Mouse (Mus musculus): Measurements from ENCODE around the gene Cyp2b10.
A peak's percentile ranks its signal among the peaks of the same experiment; 100 is the strongest.
"Not testable (repeated sequence)": the region's sequence is repeated elsewhere in the genome, so short reads cannot be mapped to it uniquely, and the experiment has no call there.

Gene Cyp2b10

DNA sequence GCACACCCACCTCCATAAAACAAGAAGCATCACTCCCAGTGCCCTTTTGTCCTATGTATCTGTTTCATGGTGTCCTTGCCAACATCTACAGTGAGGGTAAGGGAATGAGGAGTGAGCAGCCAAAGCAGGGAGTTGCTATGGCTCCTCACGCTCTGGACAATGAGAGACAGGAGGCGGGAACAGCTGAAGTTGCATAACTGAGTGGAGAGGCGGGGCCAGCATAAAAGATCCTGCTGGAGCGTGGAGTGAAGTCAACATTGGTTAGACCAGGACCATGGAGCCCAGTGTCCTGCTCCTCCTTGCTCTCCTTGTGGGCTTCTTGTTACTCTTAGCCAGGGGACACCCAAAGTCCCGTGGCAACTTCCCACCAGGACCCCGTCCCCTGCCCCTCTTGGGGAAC, at the start of gene Cyp2b10:
Cyp2b10 (plus strand) TSS at position 210 of the 400 bp plus-strand sequence.
- DNase-seq (ENCODE audit: low read depth, low spot score): no peak

DNA sequence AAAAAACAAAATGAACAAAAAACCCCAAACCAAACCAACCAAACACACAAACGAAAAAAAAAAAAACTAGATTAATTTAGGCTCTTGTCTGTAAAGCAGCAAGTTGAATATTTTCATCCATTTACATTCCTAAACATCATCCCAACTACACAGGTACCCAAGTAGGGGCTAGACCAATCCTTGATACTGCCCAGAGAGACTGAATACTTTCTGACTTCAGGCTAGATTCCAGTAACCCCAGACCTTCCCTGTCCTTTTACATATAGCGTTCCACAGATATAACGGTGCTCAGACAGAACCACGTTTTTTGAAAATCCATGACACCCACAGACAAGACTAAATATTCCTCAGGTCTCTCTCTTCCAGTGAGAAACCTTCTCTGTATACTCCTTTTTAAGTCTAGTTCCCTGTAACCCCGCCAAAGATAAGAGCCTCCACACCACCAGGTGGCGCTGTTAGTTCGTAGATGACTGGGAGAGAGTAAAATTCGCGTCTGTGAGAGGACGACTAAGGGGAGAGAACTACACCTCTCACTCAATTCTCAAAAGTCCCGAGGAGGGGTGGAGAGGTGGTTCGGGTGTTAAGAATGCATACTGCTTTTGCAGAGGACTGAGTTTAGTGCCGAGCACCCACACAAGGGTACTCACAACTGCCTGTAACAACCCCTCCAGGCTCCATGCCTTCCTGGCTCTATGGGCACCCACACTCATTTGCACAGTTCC, 49.5 kb upstream of the Cyp2b10 start:
- peak; percentile 67 for DNase-seq (ENCODE audit: low read depth, low spot score)

DNA sequence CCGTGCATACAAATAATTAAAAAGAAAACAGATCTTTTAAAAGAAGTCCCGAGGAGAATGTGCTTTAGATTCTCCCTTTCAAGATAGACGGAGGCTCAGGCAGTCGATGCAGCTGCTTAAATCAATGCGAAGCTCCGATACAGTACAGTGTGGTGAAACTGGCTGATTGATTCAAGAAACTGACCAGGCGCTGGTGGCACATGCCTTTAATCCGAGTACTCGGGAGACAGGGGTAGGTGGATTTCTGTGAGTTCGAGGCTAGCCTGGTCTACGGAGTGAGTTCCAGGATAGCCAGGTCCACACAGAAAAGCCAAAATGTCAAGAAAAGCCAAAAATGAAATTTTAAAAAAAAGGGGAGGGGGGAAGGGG, 49.0 kb upstream of the Cyp2b10 start:
- DNase-seq (ENCODE audit: low read depth, low spot score): no peak

DNA sequence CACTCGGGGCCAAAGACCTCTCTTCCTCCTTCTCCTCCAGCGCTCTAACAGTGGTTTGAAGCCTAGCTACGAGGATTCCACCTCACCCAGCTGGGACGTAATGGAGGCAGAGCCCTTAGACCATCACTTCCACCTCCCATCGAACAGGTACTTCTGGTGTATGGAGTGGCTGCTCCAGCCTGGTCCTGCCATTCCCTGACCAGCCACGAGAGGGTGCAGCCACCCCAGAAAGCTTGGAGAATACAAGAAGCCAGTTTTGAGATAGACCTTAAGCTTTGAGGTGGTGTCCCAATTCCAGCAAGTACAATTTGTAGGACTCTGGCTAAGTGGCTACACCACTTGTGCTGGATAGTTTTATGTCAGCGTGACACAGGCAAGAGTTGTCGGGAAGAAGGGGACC, 42.3 kb upstream of the Cyp2b10 start:
- no peak for DNase-seq (ENCODE audit: low read depth, low spot score)

DNA sequence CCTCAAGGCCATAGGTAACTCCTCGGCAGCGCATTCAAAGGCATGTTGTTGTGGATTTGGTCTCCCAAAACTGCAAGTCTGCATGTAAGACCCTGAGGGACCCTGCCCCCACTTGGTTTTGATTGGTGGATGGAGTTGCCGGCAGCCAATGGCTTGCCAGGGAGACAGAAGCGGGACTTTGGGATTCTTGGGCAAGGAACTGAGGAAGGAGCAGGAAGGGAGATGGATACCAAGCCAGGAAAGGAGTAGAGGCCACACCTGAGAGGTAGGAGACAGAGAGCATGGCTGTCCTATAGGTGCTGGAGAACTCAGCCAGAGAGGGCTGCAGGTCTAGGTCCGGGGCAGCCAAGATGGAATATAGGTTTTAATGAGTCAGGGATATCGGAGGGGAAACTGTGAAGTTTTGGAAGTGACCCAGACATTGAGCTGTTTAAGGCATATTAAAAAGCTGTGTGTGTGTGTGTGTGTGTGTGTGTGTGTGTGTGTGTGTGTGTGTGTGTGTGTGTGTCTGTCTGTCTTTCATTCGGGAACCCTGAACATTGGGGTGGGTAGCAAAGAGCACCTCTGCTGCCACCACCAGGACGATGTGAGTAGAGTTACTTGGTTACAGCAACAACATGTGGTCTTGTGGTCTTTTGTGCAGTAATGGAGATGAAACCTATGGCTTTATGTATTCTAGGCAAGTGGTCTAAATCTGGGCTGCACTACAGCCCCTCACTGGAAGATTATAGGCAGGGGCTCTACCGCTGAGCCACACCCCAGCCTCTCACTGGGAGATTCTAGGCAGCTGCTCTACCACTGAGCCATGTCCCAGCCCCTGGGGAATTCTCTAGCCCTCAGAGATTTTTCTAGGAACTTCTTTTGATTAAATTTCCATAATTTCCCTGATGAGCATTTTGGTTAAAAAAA, 37.2 kb upstream of the Cyp2b10 start:
- no peak for DNase-seq (ENCODE audit: low read depth, low spot score)

DNA sequence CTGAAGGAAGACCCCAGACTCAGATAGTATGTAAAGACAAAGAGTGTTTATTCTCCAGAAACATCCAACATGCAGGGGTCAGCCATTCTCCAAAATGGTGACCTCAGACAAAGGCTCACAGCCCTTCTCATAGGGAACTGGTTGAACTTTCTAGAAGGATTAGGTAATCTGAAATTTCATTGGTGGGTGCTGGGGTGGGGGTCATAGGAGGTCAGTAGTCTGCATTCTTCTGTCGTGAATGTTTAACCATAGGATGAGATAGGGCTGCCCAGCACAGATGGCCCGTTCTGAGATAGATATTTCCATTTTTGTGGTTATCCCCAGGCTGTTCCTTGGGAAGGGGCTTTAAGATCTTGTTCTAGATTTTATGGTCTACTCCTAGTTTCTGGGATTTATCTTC, 35.1 kb upstream of the Cyp2b10 start:
- no peak for DNase-seq (ENCODE audit: low read depth, low spot score)

DNA sequence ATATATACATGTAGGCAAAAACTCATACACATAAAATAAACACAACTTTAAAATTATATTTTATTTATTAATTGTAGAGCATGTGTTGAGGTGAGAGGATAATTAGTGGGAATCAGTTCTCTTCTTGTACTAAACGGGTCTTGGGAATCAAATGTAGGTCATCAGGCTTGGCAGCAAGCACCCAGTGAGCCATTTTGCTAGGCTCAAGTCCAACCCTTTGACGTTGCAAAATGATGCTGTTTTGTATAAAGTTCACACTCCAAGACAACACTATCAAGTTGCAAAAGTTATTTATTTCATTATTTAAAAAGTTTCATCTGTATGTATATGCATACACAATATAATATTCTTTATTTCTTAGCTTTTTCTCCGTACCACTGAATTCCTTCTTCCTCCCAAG, 33.7 kb upstream of the Cyp2b10 start:
- no peak for DNase-seq (ENCODE audit: low read depth, low spot score)

DNA sequence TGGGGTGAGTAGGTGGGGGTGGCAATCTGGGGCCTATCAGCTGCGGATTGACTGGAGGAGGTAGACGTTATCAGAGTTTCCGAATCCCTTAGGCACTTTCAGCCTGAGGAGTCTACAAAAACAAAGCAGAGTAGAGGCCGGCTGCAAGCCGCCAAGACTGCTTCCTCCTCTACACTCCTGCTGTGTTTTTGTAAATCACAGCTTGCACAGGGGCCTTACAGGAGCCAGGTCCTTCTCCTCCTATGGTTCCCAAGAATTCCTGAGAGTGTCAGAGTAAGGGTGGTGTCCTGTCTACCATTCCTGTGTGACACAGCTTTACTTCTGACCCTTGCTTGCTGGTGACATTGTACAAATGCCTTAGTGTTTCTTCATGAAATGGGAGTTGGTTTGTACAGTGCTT, 32.6 kb upstream of the Cyp2b10 start:
- no peak for DNase-seq (ENCODE audit: low read depth, low spot score)

DNA sequence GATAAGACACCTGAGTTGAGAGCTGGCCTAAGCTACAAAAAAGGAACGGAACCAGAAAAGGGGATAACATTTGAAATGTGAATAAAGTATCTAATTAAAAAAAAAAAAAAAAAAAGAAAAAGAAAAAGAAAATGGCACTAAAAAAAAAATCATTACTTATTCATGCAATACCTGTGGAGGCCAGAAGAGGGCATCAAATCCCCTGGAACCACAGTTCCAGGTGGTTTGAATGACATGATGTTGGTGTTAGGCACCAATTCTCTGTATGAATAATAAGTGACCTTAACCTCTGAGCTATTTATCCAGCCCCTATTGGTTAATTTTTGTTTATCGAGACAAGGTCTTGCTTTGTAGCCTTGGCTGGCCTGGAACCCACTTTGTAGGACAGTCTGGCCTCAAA, 27.6 kb upstream of the Cyp2b10 start:
- no peak for DNase-seq (ENCODE audit: low read depth, low spot score)

DNA sequence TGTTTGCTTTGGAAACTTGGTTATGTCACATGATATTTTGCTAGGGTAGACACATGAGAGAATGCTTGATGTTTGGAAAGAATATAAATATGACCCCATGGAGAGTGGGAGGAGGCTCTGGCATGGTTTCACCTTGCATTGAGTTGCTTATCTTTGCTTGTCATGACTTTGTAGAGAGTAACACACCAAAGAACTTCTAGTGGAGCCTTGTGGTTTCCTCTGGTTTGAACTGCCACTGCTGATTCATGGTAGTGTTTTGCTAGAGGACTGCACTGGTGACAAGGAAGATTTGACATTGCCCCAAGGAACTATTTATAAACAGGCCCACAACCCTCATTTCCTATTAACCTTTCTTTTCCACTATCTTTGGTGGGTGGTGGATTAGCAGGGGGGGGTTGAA, 24.8 kb upstream of the Cyp2b10 start:
- DNase-seq (ENCODE audit: low read depth, low spot score): no peak

DNA sequence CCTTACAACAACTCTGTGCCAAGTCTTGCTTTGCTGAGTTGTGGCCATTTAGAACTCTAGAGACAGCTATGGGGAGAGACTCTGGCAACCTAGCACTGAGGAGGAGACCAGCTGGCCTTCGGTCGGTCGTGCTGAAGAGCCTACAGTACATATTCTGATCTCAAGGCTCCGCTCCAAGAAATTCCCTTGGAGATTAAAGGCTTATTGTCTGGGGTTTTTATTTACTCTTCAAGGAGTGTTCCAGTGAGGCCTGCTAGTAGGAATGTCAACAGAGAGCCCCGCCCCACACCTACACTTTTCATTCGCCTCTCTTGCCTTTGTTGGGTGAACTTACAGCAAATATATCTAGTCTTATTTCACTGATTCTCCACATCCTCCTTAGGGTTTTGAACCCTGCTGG, 18.7 kb upstream of the Cyp2b10 start:
- no peak for DNase-seq (ENCODE audit: low read depth, low spot score)

DNA sequence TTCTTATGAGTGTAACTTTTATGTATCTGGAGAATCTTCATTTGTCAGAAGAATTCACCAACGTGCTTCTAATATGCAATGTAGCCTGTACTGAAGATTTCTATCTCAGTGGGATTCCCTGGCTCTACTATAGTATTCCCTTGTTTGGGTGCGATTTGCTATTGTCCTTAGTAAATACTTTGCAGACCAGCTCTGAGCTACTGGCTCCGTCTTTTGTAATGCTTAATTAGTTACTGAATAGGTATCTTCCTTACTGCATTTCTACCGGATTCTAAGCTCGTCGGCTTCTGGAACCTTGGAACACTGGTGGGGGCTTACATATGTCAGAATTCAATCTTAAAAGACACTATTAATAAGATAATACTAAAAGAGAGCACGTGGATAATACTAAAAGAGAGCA, 16.7 kb upstream of the Cyp2b10 start:
- not testable (repeated sequence) for DNase-seq (ENCODE audit: low read depth, low spot score)

DNA sequence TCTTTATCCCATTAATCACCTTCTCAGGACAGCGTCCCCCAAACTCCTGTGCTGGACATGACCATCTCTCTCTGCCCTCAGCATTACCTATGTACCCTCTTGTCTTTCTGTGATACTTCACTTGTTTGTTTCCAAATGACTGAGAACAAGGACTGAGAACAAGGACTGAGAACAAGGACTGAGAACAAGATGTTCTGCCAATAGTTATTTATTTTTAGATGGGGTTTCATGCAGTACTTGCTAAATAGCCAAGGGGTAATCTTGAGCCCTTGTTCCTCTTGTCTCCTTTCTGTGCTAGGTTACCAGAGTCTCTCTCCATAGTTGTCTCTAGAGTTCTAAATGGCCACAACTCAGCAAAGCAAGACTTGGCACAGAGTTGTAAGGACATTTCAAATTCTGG, 13.1 kb upstream of the Cyp2b10 start:
- no peak for DNase-seq (ENCODE audit: low read depth, low spot score)

DNA sequence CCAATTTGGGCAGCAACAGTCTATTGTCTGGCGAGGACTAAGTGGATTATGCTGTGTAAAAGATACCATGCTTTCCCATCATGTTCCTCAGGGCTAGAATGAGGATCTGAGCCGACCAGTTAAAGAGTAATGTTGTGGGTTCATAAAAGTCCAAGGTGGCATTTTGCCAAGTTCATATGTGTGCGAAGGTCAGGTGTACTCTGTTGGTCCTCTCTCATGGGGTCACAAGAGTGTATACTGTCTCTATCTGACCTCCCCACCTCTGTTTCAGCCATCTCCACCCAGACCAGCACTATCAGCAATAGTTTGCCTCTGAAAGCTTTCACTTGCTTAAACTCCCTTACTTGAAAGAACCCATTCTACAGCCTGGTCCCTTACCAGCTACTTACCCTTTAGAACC, 9.7 kb upstream of the Cyp2b10 start:
- no peak for DNase-seq (ENCODE audit: low read depth, low spot score)

DNA sequence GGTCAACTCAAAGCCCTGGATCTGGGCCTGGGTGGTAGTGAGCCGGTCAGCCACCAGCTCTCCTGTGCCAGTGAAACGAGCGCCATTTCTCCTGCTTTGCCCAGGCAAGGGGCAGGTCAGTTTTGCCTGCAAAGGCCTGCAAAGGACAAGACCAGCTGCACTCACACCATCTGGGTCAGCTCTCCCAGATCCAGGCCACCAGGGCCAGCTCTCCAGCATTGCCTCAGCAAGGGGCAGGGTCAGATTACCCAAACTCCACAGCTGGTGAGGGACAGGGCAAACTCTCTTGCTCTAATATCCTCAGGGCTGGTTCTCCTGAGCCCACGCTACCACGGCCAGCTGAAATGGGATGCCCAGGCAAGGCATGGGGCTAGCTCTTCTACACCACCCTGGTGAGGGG, 4.3 kb upstream of the Cyp2b10 start:
- no peak for DNase-seq (ENCODE audit: low read depth, low spot score)

DNA sequence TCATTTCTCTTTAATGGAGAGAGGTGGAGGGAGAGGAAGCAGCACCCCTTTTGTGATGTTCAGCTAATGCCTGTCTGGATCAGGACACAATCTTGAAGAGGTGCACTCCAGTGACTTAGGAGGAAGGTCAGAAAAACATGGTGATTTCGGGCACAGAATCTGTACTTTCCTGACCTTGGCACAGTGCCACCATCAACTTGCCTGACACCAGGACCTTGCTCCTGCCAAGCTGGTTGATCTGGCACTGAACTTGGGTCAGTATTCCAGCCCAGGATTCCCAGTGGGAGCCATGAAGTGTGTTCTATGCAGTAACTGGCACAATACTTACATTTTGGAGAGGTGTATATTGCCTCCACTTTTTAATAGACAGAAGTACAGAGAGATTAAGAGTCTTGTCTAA, 2.3 kb upstream of the Cyp2b10 start:
- DNase-seq (ENCODE audit: low read depth, low spot score): no peak

DNA sequence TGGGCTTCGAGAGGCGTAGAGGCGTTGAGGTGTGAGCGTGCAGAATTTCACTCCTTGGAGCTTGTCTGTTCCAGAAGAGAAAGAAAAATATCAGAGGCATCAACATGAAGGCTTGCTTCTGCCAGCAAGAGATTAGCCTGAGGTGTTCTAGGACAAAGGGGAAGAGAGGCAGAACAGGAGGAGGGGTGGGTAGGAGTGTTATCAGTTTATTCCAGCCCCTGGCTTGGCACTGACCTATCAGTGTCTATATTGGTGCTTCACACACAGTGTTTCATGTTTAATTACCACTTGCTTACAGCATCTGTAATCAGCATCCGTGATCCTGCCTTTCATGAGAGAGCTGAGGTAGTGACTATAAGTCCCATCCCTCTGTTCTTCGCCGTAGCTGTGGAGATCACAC, 644 bp downstream of the Cyp2b10 start:
- DNase-seq (ENCODE audit: low read depth, low spot score): no peak

DNA sequence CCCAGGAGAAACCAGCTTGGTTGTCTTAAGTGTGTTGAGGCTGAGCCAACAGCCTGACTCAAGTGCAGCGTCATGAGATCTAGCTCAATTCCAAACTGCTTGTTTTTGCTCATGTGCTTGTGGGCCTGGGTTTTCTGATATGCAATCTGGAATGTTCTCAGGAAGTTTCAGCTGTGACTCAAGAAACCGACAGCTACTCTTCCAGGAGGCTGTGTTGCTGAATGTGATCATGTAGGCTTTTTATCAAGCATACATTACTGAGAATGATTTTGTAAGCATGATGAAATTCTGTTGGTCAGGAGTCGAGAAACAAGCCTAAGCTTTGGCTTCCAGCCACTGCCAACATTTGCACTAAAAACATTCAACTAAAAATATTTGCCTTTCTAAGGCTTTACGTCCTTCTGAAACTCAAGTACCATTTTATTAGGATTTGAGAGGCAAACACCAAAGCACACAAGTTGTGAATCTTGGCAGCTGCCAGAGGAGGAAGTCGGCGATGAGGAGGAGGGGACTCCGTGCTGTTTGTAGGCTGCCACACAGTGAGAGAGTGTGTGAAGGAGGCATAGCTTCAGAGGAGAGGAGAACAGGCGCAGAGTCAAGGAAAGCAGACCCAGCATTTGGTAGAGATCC, 4.8 kb downstream of the Cyp2b10 start:
- DNase-seq (ENCODE audit: low read depth, low spot score): no peak

DNA sequence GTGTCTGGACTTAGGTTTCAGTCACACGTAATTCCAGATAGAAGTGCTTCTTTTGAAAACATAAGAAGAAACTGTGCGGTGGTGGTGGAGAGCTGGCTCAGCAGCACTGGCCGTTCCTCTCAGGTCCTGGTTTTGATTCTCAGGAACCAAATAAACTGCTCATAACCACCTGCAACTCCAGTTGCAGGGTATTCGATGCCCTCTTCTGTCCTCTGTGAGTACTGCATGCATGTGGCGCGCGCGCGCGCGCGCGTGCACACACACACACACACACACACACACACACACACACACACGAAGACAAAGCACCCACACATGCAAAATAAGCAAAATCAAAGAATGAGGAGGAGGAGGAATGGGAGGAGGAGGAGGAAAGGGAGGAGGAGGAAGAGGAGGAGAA, 5.7 kb downstream of the Cyp2b10 start:
- DNase-seq (ENCODE audit: low read depth, low spot score): no peak

DNA sequence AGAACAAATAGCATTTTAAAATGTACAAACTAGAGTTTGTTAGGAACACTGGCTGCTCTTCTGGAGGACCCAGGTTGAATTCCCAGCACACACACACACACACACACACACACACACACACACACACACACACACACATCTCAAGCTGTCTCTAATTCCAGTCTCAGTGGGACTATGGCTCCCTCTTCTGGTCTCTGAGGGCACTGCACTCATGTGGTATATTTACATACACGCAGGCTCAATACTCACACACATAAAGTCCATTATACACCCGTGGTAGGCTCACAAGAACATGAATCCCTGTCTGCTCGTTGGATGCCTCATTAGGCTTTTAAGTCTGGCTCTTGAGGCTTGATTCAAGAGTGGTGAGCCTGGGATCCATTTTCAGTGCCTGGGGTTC, 6.6 kb downstream of the Cyp2b10 start:
- no peak for DNase-seq (ENCODE audit: low read depth, low spot score)

DNA sequence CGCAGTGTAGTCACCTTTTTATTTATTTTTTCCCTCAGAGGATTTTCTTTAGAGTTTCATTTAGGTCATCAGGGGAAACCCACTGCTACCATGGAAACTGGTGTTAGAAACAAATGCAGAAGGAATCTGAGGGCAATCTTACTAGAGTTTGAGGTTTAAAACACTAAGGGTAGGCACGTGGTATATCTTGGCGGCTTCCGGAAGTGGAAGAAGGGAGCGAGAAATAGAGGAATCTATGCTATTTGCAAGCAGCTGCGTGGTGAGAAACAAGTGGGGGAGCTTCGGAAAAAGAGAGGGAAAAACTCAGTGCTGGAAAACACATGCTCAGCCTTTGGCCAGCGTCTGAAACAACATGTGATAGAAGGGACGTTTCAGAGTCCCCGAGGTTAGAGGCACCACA, 7.1 kb downstream of the Cyp2b10 start:
- DNase-seq (ENCODE audit: low read depth, low spot score): no peak

DNA sequence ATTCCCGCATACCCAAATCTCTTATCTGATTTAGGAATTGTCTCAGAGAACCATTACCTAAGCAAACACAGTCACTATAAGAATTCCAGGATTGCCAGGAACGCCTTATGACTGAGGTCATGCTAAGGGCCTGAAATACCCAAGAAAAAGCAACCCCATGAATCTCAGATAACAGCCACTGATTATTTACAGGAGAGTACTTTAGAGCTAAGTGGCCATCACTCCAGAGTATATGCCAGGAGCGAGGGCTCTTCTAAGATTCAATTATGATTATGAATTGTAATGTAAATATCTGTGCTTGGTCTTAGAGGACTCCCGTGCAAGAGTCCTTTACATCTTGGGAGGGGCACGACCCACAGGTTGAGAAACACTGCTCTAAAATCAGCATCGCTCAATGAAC, 10.0 kb downstream of the Cyp2b10 start:
- DNase-seq (ENCODE audit: low read depth, low spot score): no peak

DNA sequence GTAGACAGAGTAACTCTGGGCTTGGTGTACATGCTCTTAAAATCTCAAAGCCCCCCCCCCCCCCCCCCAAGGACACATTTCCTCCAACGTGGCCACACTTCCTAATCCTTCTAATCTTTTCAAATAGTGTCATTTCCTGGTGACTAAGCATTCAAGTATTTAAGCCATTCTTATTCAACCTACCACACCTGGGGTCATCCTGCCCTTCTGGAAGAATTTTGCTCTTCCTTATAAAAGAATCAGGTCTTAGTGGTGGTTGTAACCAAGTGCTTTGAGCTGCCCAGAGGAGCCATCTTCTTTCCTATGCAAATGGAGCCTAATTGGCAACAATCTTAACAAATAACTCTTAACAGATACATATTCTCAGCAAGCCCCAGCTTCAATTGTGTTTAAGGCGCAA, 12.6 kb downstream of the Cyp2b10 start:
- no peak for DNase-seq (ENCODE audit: low read depth, low spot score)
